Mouse (Mus musculus): ENCODE measurements around the gene Pccb. TPM values are rescaled to one million over a fixed set of nuclear protein-coding genes. Genes with fewer than 3 reads are reported as not detected.

Pccb gene
- 31.1 and 32.1 TPM in 2 replicates for polyA plus RNA-seq (2015; fragmentation: Nextera tagmentation; extraction: Ambion mirVana)

GRCm38 (mm10) chr9:101034448-101035098 lies at the start of gene Pccb:
Gene Pccb (minus strand): TSS chr9:101034898.

GRCm38 (mm10) chr9:101073987-101074331 lies 39.3 kb upstream of the Pccb start, which contains the start of gene Msl2:
Gene Msl2 (plus strand): TSS chr9:101074101.

Other genes starting within 250 kb of the Pccb start
- gene Msl2, start 39.2 kb upstream of the Pccb start, polyA plus RNA-seq (2015; fragmentation: Nextera tagmentation; extraction: Ambion mirVana): 5.1 and 6.7 TPM in 2 replicates
- gene Ppp2r3a, start 216.9 kb upstream of the Pccb start, polyA plus RNA-seq (2015; fragmentation: Nextera tagmentation; extraction: Ambion mirVana): 14.4 and 15.4 TPM in 2 replicates

All from neural tube, postnatal 0 days (tissue).